Mouse (Mus musculus): ENCODE results near the gene Cmss1.

Cmss1 gene

GRCm38 (mm10) chr16:57513562-57513961 is 93.1 kb downstream of the Cmss1 start:
- DNase-seq: no peak

GRCm38 (mm10) chr16:57509099-57509498 is 97.6 kb downstream of the Cmss1 start:
- no peak for DNase-seq

GRCm38 (mm10) chr16:57508351-57508750 is 98.3 kb downstream of the Cmss1 start:
- no peak for DNase-seq

- no peak for DNase-seq
These were observed 100.5 kb downstream of the Cmss1 start for GRCm38 (mm10) chr16:57506133-57506532.

GRCm38 (mm10) chr16:57504728-57505127 is 101.9 kb downstream of the Cmss1 start:
- DNase-seq: no peak

- no peak for DNase-seq
These were observed 103.9 kb downstream of the Cmss1 start for GRCm38 (mm10) chr16:57502761-57503160.

- DNase-seq: no peak
These were observed 104.4 kb downstream of the Cmss1 start for GRCm38 (mm10) chr16:57502230-57502629.

GRCm38 (mm10) chr16:57500851-57501250 is 105.8 kb downstream of the Cmss1 start:
- DNase-seq: no peak

GRCm38 (mm10) chr16:57496437-57497173 is 110.1 kb downstream of the Cmss1 start:
- DNase-seq: no peak

- no peak for DNase-seq
These were observed 111.0 kb downstream of the Cmss1 start for GRCm38 (mm10) chr16:57495476-57496203.

GRCm38 (mm10) chr16:57491853-57492252 is 114.8 kb downstream of the Cmss1 start:
- DNase-seq: no peak

- no peak for DNase-seq
These were observed 116.0 kb downstream of the Cmss1 start for GRCm38 (mm10) chr16:57490691-57491090.

GRCm38 (mm10) chr16:57488661-57489060 is 118.0 kb downstream of the Cmss1 start:
- DNase-seq: no peak

GRCm38 (mm10) chr16:57486266-57486665 is 120.4 kb downstream of the Cmss1 start:
- DNase-seq: no peak

- no peak for DNase-seq
These were observed 121.4 kb downstream of the Cmss1 start for GRCm38 (mm10) chr16:57485265-57485664.

- no peak for DNase-seq
These were observed 122.4 kb downstream of the Cmss1 start for GRCm38 (mm10) chr16:57484043-57484795.

GRCm38 (mm10) chr16:57483503-57483902 is 123.2 kb downstream of the Cmss1 start:
- DNase-seq: no peak

- DNase-seq: no peak
These were observed 123.8 kb downstream of the Cmss1 start for GRCm38 (mm10) chr16:57482911-57483310.

- no peak for DNase-seq
These were observed 124.4 kb downstream of the Cmss1 start for GRCm38 (mm10) chr16:57482264-57482663.

GRCm38 (mm10) chr16:57479776-57480175 is 126.9 kb downstream of the Cmss1 start:
- no peak for DNase-seq

GRCm38 (mm10) chr16:57478451-57478850 is 128.2 kb downstream of the Cmss1 start:
- no peak for DNase-seq

GRCm38 (mm10) chr16:57473415-57474085 is 133.1 kb downstream of the Cmss1 start:
- no peak for DNase-seq

- no peak for DNase-seq
These were observed 135.6 kb downstream of the Cmss1 start for GRCm38 (mm10) chr16:57471071-57471470.

Measured in cerebellum, postnatal 14 days (tissue).